Mouse (Mus musculus): ENCODE measurements around the gene Spata13. TPM values are rescaled to one million over a fixed set of nuclear protein-coding genes. Genes with fewer than 3 reads are reported as not detected.
A peak's percentile ranks its signal among the peaks of the same experiment; 100 is the strongest.

Spata13 gene
- polyA plus RNA-seq, 1 experiment from 2014 or later, result 13.4 TPM

DNA sequence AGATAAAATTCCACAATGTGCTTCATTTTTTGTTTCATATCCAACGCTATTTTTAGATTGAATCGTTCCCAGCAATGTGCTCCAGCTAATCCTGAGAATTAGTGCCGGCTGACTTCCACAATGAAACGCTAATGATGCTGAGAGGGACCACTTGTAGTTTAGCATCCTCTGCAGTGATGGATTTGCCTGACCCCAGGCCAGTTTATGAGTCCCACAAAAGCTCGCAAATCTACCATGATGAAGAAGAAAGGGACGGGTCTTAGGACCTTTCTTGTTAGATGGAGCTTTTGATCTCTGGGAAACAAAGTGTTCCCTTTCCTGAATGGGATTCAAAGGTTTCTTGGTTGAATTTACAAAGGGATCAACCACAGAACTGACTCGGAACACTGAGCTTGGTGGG, 21.1 kb upstream of the Spata13 start:
- Histone ChIP-seq H3K36me3 (no peaks in the 10 kb centered on the region), H3K9me3 (no peaks in the 10 kb centered on the region), H3K4me1 (no peaks in the 10 kb centered on the region), H3K9ac (no peak overlapping the region), H3K4me2 (no peak overlapping the region), H3K27ac (replicated peaks) (no peak overlapping the region), H3K4me3 (no peak overlapping the region), H3K27me3 (replicated peaks) (no peaks in the 10 kb centered on the region)
- no peak for ATAC-seq (ENCODE audit: extremely low read depth, insufficient number of reproducible peaks, low FRiP score, low TSS enrichment)
- WGBS, result 60% methylated on average over 7 of the region's 7 CpGs

DNA sequence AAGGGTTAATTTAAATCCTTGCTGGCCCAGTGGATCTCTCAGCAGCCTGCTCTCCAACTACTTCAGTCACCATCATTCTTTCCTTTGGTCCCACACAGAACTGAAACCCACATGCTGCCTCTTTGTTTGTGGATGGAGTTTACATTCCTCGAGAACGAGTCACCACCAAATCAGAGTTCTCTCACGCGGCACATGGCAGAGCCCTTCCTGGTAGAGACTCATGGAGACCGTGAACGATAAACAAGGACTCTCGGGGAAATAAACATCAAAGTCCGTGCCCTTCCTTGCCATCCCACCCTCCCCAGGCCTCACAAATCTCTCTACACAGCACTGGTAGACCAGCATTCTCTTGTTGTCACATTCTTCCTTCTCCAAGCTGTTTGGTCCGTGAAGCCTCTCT, 12.7 kb upstream of the Spata13 start:
- Histone ChIP-seq H3K27ac (replicated peaks) (no peak overlapping the region), H3K4me3 (no peak overlapping the region), H3K27me3 (replicated peaks) (no peaks in the 10 kb centered on the region), H3K36me3 (no peaks in the 10 kb centered on the region), H3K9ac (no peak overlapping the region), H3K4me1 (0 out of 2 replicates have a peak, but pooled peaks cover 3% of the 10 kb centered on the region), H3K4me2 (no peak overlapping the region), H3K9me3 (peaks cover 5% of the 10 kb centered on the region; the same call in 1 of the 2 replicates)
- ATAC-seq (ENCODE audit: extremely low read depth, insufficient number of reproducible peaks, low FRiP score, low TSS enrichment), result no peak
- WGBS, result 35% methylated on average over 9 of the region's 9 CpGs

DNA sequence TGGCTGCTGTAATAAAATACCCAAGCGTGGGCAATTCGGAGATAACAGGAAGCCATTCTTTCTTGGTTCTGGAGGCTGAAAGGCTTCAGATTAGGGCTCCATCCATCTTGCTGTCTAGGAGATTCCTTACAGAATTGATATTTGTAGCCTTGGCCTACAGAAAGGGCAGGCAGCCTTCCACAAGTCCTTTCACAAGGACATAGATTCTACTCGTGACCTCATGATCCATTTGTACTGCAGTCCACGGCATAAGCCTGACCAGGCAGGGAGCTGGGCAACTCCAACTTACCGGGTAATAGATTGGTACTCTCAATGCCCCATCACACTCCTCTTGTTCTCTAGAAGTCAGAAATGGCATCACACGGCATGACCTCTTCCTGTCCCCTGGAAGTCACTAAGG, 8.3 kb upstream of the Spata13 start:
- WGBS, result 66% methylated on average over 6 of the region's 6 CpGs
- peaks cover 5% of the 10 kb centered on the region for H3K27me3 ChIP-seq (replicated peaks)

DNA sequence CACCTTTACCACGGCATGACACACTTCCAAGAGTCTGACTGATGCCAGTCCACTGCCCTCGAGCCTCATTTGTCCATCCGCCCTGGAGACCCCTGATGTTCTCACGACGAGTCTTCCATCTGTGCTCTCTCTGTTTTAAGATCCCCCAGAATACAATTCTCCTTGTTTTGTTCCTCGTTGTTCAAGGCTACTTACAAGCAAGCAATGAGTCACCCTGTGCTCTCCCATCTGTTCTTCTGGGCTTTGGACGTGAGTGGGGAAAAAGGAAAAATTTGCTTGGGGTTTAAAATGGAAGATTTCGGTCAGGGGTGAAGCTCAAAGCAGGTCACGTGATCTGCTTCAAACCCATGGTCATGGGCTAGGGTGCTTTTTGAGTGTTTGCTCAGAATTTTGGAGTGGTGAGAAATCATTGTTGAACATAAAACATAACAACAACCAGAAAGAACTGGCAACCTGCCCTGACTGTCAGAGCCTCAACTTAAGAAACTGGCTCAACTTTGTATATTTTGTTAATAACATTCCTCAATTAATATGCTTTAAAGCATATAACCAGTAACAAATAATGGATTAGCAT, 3.8 kb upstream of the Spata13 start:
- 71% methylated on average over 9 of the region's 9 CpGs for WGBS
- H3K9me3 ChIP-seq, result no peaks in the 10 kb centered on the region
- H3K4me3 ChIP-seq, result no peak overlapping the region
- ATAC-seq (ENCODE audit: extremely low read depth, insufficient number of reproducible peaks, low FRiP score, low TSS enrichment), result no peak
- no peak overlapping the region for H3K4me2 ChIP-seq
- peaks cover 28% of the 10 kb centered on the region for H3K27me3 ChIP-seq (replicated peaks)
- no peak overlapping the region for H3K9ac ChIP-seq
- H3K36me3 ChIP-seq, result no peaks in the 10 kb centered on the region
- H3K27ac ChIP-seq (replicated peaks), result no peak overlapping the region
- peaks cover 8% of the 10 kb centered on the region for H3K4me1 ChIP-seq

More for the DNA sequence above, 8.3 kb upstream of the Spata13 start:
- Histone ChIP-seq H3K27ac (replicated peaks) (no peak overlapping the region), H3K9ac (no peak overlapping the region), H3K9me3 (peaks cover 5% of the 10 kb centered on the region; the same call in 1 of the 2 replicates), H3K4me1 (0 out of 2 replicates have a peak, but pooled peaks cover 3% of the 10 kb centered on the region), H3K4me3 (no peak overlapping the region), H3K4me2 (no peak overlapping the region), H3K36me3 (no peaks in the 10 kb centered on the region)
- ATAC-seq (ENCODE audit: extremely low read depth, insufficient number of reproducible peaks, low FRiP score, low TSS enrichment), result no peak

DNA sequence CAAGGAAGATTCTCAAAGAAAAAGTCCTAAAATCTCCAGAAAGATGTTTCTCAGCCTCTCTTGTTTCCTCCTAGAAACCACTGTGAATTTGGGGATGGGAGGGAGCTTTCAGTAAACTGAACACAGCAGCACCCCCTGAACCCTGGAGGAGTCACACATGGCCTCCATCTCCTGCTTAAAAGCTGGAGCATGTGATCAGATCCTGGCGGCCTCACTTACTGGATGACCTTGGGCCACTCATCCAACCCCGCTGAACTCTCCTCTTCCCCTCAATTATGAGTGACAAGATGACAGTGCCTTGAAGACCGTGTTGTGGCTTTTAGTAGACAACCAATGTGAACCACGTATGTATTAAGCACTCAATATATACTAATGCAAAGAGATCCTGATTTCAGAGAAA, 2.8 kb upstream of the Spata13 start:
- no peak overlapping the region for H3K4me2 ChIP-seq
- H3K27ac ChIP-seq (replicated peaks), result no peak overlapping the region
- no peak overlapping the region for H3K9ac ChIP-seq
- 70% methylated on average over 4 of the region's 4 CpGs for WGBS
- H3K4me1 ChIP-seq, result peaks cover 18% of the 10 kb centered on the region
- no peak for ATAC-seq (ENCODE audit: extremely low read depth, insufficient number of reproducible peaks, low FRiP score, low TSS enrichment)
- H3K9me3 ChIP-seq, result no peaks in the 10 kb centered on the region
- no peaks in the 10 kb centered on the region for H3K36me3 ChIP-seq
- no peak overlapping the region for H3K4me3 ChIP-seq
- peaks cover 32% of the 10 kb centered on the region for H3K27me3 ChIP-seq (replicated peaks)

DNA sequence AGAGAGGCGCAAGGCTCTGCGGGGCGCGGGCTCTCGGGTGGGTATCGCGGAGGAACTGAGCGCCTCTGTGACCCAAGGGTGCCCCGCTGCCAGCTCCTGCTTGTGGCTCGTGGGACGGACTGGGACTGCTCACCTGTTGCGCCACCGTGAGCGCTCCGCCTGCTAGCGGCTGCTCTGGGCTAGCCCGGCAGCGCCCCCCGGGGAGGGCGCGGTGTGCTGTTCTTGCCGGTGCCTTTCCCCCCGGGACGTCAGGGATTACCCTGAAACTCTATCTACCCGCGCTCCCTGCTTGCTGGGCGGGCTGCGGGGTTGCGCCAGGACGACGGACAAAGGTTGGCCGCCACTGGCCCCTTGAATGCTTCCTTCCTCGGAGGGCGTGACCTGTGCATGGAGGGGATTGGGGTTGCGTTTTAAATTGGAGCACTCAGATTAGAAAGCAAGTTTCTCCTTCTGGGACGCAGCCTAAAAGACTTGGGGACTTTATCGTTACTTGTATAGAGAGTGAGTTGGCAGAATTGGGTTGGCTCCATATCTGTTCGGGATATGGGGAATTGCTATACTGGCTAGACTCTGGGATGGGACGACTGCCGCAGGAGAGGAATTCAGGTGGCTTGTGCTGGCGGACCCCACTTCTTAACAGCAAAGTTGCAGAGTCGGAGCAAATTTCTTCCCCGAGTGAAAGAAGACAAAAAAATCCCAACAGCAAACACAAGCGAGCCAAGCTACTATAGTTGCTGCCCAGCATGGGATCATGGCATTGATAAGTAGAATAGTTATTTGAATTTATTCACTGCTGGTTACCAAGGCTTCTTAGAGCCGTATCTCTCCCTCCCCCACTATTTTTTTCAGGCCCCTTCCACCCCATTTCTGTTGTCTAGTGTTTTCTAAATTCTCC, 1.3 kb downstream of the Spata13 start:
- Histone ChIP-seq H3K36me3 (no peaks in the 10 kb centered on the region), H3K9ac (peak overlapping the region; percentile 73), H3K4me3 (peak overlapping the region; percentile 55), H3K4me1 (peaks cover 22% of the 10 kb centered on the region), H3K9me3 (no peaks in the 10 kb centered on the region), H3K4me2 (peak overlapping the region; percentile 76), H3K27ac (replicated peaks) (peak overlapping the region; percentile 3; the same call in 1 of the 2 replicates), H3K27me3 (replicated peaks) (peaks cover 53% of the 10 kb centered on the region)
- WGBS, result under 1% methylated on average over 45 of the region's 45 CpGs
- ATAC-seq (ENCODE audit: extremely low read depth, insufficient number of reproducible peaks, low FRiP score, low TSS enrichment), result peak; percentile 51

DNA sequence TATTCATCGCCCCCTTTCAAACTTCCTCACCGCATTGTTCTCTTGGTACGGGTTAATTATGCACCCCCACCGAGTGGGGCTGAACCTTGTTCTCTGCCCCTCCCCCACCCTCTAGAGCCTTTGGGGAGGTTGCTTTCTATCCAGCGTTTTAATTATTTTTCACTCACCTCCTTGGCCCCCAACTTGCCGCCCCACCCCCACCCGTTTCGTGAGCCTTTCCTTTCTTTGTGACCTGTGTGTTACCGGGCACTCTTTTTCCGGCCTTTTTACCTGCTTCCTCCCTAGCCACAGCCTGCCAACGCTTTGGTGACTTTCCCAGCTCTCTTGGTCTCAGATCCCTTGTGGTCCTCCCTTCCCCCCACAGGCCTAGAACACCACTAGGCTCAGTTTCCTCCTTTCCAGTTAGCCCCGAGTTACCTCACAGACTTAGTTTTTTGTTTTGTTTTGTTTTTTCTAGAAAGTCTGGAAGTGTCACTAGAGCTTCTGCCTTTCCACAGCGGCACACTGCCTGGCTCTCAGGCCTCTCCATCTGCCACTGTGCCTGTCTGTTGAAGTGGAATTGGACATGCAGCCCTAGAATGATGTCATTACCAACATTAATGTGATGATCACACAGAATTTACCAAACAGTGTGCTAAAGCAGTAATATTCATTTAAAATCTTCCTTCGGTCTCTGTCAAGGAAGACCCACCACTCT, 2.3 kb downstream of the Spata13 start:
- Histone ChIP-seq H3K36me3 (no peaks in the 10 kb centered on the region), H3K4me2 (peak overlapping the region; percentile 76), H3K27me3 (replicated peaks) (peaks cover 49% of the 10 kb centered on the region), H3K9me3 (no peaks in the 10 kb centered on the region), H3K4me1 (peaks cover 22% of the 10 kb centered on the region), H3K9ac (no peak overlapping the region; the same call in 1 of the 2 replicates), H3K27ac (replicated peaks) (no peak overlapping the region), H3K4me3 (peak overlapping the region; percentile 55)
- WGBS, result 20% methylated on average over 14 of the region's 14 CpGs
- ATAC-seq (ENCODE audit: extremely low read depth, insufficient number of reproducible peaks, low FRiP score, low TSS enrichment), result no peak

DNA sequence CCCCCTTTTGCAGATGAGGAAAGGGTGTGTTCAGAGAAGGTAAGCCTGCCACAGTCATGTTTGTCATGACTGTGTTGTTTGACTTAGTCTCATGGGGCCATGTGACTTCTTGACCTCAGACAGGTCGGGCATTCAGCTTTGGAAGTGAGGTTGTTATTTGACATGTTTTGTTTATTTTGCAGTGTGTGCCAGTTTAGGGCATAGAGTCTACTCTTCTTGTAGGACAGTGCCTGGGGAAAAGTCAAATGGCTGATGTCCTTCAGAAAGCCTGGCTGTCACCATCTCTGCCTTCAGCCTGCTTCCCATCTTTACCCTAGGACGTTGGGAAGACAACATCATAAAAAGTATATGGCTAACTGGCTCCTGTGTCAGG, 2.8 kb downstream of the Spata13 start:
- Histone ChIP-seq H3K4me2 (peak overlapping the region; percentile 76), H3K27me3 (replicated peaks) (peaks cover 44% of the 10 kb centered on the region), H3K4me3 (peak overlapping the region; percentile 55), H3K4me1 (peaks cover 22% of the 10 kb centered on the region), H3K27ac (replicated peaks) (no peak overlapping the region), H3K9ac (no peak overlapping the region), H3K9me3 (no peaks in the 10 kb centered on the region), H3K36me3 (no peaks in the 10 kb centered on the region)
- 60% methylated on average over 2 of the region's 2 CpGs for WGBS
- ATAC-seq (ENCODE audit: extremely low read depth, insufficient number of reproducible peaks, low FRiP score, low TSS enrichment), result no peak

DNA sequence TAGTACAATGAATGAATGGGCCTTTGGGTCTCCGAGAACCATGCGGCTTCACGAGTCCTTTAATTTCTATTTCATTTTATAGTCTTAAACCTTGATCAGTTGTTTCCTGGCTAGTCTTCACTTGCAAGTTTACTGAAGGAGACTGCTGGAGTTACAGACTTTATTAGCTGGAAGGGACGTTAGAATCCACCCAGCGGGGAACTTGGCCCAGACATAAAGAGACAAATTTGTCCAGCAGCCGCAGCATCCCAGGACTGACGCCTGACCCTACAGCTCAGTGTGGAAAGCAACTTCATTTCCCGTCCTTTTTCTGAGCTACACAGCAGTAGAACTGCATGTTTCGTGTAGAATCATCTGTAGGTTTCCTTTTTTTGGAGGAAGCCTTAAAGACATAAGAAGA, 3.2 kb downstream of the Spata13 start:
- no peak overlapping the region for H3K9ac ChIP-seq
- no peak overlapping the region for H3K4me3 ChIP-seq
- peaks cover 22% of the 10 kb centered on the region for H3K4me1 ChIP-seq
- WGBS, result 86% methylated on average over 9 of the region's 9 CpGs
- no peaks in the 10 kb centered on the region for H3K9me3 ChIP-seq
- H3K36me3 ChIP-seq, result no peaks in the 10 kb centered on the region
- ATAC-seq (ENCODE audit: extremely low read depth, insufficient number of reproducible peaks, low FRiP score, low TSS enrichment), result no peak
- H3K4me2 ChIP-seq, result peak overlapping the region; percentile 76; the same call in 1 of the 2 replicates
- H3K27ac ChIP-seq (replicated peaks), result no peak overlapping the region
- H3K27me3 ChIP-seq (replicated peaks), result peaks cover 40% of the 10 kb centered on the region

DNA sequence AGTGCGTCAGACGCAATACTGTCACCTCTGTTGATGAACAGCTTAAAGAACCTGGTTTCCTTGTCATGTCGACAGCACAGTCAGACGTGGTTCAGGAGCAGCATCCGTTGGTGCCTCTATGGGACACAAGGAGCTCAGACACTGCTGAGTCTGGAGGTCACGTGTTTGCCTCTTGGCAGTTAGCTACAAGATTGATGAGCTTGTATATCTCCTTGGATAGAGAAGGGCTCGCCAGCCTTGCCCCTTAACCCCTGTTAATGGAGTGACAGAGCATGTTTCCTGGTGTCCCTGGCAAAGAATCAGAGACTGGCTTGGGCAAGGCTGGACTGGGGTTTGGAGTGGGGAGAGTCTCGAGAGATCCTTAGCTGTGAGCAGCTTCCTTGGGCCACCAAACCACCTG, 4.4 kb downstream of the Spata13 start:
- no peak overlapping the region for H3K9ac ChIP-seq
- no peak overlapping the region for H3K4me2 ChIP-seq
- no peak for ATAC-seq (ENCODE audit: extremely low read depth, insufficient number of reproducible peaks, low FRiP score, low TSS enrichment)
- H3K27ac ChIP-seq (replicated peaks), result no peak overlapping the region
- H3K27me3 ChIP-seq (replicated peaks), result peaks cover 32% of the 10 kb centered on the region
- H3K4me1 ChIP-seq, result peaks cover 22% of the 10 kb centered on the region
- H3K36me3 ChIP-seq, result no peaks in the 10 kb centered on the region
- no peak overlapping the region for H3K4me3 ChIP-seq
- no peaks in the 10 kb centered on the region for H3K9me3 ChIP-seq
- WGBS, result 57% methylated on average over 8 of the region's 8 CpGs

DNA sequence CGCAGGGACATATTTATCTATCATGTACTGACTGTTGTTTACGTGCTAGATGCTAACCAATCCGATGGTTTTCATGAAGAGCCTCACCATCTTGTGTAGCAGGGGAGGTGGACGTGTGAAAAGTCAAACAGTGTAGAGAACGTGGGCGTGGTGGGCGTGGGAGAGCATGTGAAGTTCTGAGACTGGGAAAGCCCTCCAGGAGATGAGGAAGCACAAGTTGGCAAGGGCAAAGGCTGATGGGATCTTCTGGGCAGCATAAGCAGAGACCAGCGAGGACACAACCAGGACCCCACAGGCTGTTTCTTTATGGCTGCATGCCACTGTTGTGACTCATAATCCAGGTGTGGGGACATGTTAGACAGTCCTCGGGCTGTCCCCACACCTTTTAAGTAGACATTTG, 5.4 kb downstream of the Spata13 start:
- Histone ChIP-seq H3K27ac (replicated peaks) (no peak overlapping the region), H3K4me2 (no peak overlapping the region), H3K9me3 (no peaks in the 10 kb centered on the region), H3K4me3 (no peak overlapping the region), H3K9ac (no peak overlapping the region), H3K4me1 (peaks cover 18% of the 10 kb centered on the region), H3K27me3 (replicated peaks) (peaks cover 29% of the 10 kb centered on the region), H3K36me3 (no peaks in the 10 kb centered on the region)
- 84% methylated on average over 9 of the region's 9 CpGs for WGBS
- no peak for ATAC-seq (ENCODE audit: extremely low read depth, insufficient number of reproducible peaks, low FRiP score, low TSS enrichment)
